Mouse (Mus musculus) hindbrain, embryonic 16.5 days (tissue): Measurements from ENCODE around the gene 4930453N24Rik. TPM values are rescaled to one million over a fixed set of nuclear protein-coding genes. Genes with fewer than 3 reads are reported as not detected.

Source experiments
- ATAC-seq: fragments of 200-750 bp; cut with Nextera tagmentation; 2 replicates; pipeline ENCODE4 v1.8.0; 2017; ENCODE audit warnings: moderate TSS enrichment, moderate library complexity
- H3K27ac ChIP-seq: fragments of 300-500 bp; sonication (generic); 2 replicates; pipeline ENCODE4 v1.5.1; 2014; ENCODE audit warnings: low read depth, mild to moderate bottlenecking, control low read depth, low read length, moderate library complexity
- H3K27me3 ChIP-seq: fragments of 300-500 bp; sonication (generic); replicated peaks from 2 replicates; pipeline ENCODE4 v1.6.1; 2014; ENCODE audit warnings: low read length; ENCODE audit not compliant: control insufficient read depth, insufficient read depth
- H3K36me3 ChIP-seq: fragments of 300-500 bp; sonication (generic); 2 replicates; pipeline ENCODE4 v1.6.1; 2014; ENCODE audit warnings: mild to moderate bottlenecking, low read length, moderate library complexity, mixed read lengths; ENCODE audit not compliant: control insufficient read depth, insufficient read depth
- H3K4me1 ChIP-seq: fragments of 300-500 bp; sonication (generic); 2 replicates; pipeline ENCODE4 v1.6.1; 2014; ENCODE audit warnings: low read depth, low read length; ENCODE audit not compliant: control insufficient read depth, insufficient read depth
- H3K4me2 ChIP-seq: fragments of 300-500 bp; sonication (generic); 2 replicates; pipeline ENCODE4 v1.6.1; 2014; ENCODE audit warnings: mild to moderate bottlenecking, low read length, control low read depth, moderate library complexity
- H3K4me3 ChIP-seq: fragments of 300-500 bp; sonication (generic); 2 replicates; pipeline ENCODE4 v1.5.1; 2014; ENCODE audit warnings: mild to moderate bottlenecking, low read length, control low read depth, moderate library complexity
- H3K9ac ChIP-seq: fragments of 300-500 bp; sonication (generic); 2 replicates; pipeline ENCODE4 v1.6.1; 2014; ENCODE audit warnings: low read depth, mild to moderate bottlenecking, control low read depth, low read length, moderate library complexity
- H3K9me3 ChIP-seq: fragments of 300-500 bp; sonication (generic); 2 replicates; pipeline ENCODE4 v1.6.1; 2014; ENCODE audit warnings: mild to moderate bottlenecking, low read length, moderate library complexity; ENCODE audit not compliant: control insufficient read depth
- WGBS: fragments of 180-500 bp; shearing (Covaris S2); extraction: QIAGEN DNeasy Blood & Tissue Kit; methylation state at CpG from one replicate; pipeline ENCODE4 v1.1.7; 2014; 5-methylcytosine and 5-hydroxymethylcytosine counted together
- polyA plus RNA-seq: library from polyadenylated mRNA; unstranded; fragments of >200 nt; fragmentation: Nextera tagmentation; extraction: Ambion mirVana; gene quantifications from 2 replicates; pipeline ENCODE4 v1.2.1, GENCODE M21; 2015

Gene 4930453N24Rik
- polyA plus RNA-seq, 1 experiment from 2014 or later = 14.8 TPM

- Histone ChIP-seq H3K4me3 (no peak overlapping the region), H3K36me3 (peaks cover 18% of the 10 kb centered on the region)
- no peak for ATAC-seq
These were observed 4.2 kb downstream of the 4930453N24Rik start for GRCm38 (mm10) chr16:64766696-64767300.

GRCm38 (mm10) chr16:64759245-64759626 is 11.7 kb downstream of the 4930453N24Rik start:
- no peak overlapping the region for H3K4me2 ChIP-seq
- peaks cover 10% of the 10 kb centered on the region for H3K36me3 ChIP-seq
- no peaks in the 10 kb centered on the region for H3K27me3 ChIP-seq
- no peak overlapping the region for H3K4me3 ChIP-seq
- no peaks in the 10 kb centered on the region for H3K4me1 ChIP-seq
- H3K9me3 ChIP-seq = peaks cover 6% of the 10 kb centered on the region
- H3K27ac ChIP-seq = no peak overlapping the region
- no peak overlapping the region for H3K9ac ChIP-seq
- WGBS = 91% methylated on average over 1 of the region's 1 CpGs
- ATAC-seq = no peak

More at GRCm38 (mm10) chr16:64766696-64767300, 4.2 kb downstream of the 4930453N24Rik start:
- H3K9me3 ChIP-seq = peaks cover 6% of the 10 kb centered on the region
- H3K9ac ChIP-seq = no peak overlapping the region
- H3K4me2 ChIP-seq = no peak overlapping the region
- no peak overlapping the region for H3K27ac ChIP-seq
- 92% methylated on average over 8 of the region's 8 CpGs for WGBS
- H3K27me3 ChIP-seq = no peaks in the 10 kb centered on the region
- peaks cover 7% of the 10 kb centered on the region for H3K4me1 ChIP-seq

GRCm38 (mm10) chr16:64758561-64759244 is 12.3 kb downstream of the 4930453N24Rik start:
- Histone ChIP-seq H3K27ac (no peak overlapping the region), H3K27me3 (no peaks in the 10 kb centered on the region), H3K4me1 (no peaks in the 10 kb centered on the region), H3K36me3 (peaks cover 8% of the 10 kb centered on the region), H3K9me3 (peaks cover 6% of the 10 kb centered on the region), H3K4me2 (no peak overlapping the region), H3K9ac (no peak overlapping the region), H3K4me3 (no peak overlapping the region)
- ATAC-seq = no peak
- WGBS = 87% methylated on average over 6 of the region's 6 CpGs

- WGBS = 89% methylated on average over 7 of the region's 7 CpGs
- H3K27me3 ChIP-seq = no peaks in the 10 kb centered on the region
- H3K9me3 ChIP-seq = no peaks in the 10 kb centered on the region
- H3K4me3 ChIP-seq = no peak overlapping the region
- no peak overlapping the region for H3K27ac ChIP-seq
- no peak for ATAC-seq
- H3K36me3 ChIP-seq = peaks cover under 1% of the 10 kb centered on the region
- H3K9ac ChIP-seq = no peak overlapping the region
- H3K4me2 ChIP-seq = no peak overlapping the region
- no peaks in the 10 kb centered on the region for H3K4me1 ChIP-seq
These were observed 13.1 kb downstream of the 4930453N24Rik start for GRCm38 (mm10) chr16:64757666-64758400.

GRCm38 (mm10) chr16:64756321-64756720 is 14.6 kb downstream of the 4930453N24Rik start:
- no peak for ATAC-seq
- no peaks in the 10 kb centered on the region for H3K4me1 ChIP-seq

GRCm38 (mm10) chr16:64754743-64755139 is 16.2 kb downstream of the 4930453N24Rik start:
- no peaks in the 10 kb centered on the region for H3K36me3 ChIP-seq
- 44% methylated on average over 3 of the region's 3 CpGs for WGBS

More at GRCm38 (mm10) chr16:64756321-64756720, 14.6 kb downstream of the 4930453N24Rik start:
- 84% methylated on average over 6 of the region's 6 CpGs for WGBS
- Histone ChIP-seq H3K4me2 (no peak overlapping the region), H3K4me3 (no peak overlapping the region), H3K9ac (no peak overlapping the region), H3K27me3 (no peaks in the 10 kb centered on the region), H3K36me3 (no peaks in the 10 kb centered on the region), H3K9me3 (no peaks in the 10 kb centered on the region), H3K27ac (no peak overlapping the region)

GRCm38 (mm10) chr16:64753990-64754742 is 16.8 kb downstream of the 4930453N24Rik start:
- no peaks in the 10 kb centered on the region for H3K4me1 ChIP-seq
- no peaks in the 10 kb centered on the region for H3K9me3 ChIP-seq
- H3K36me3 ChIP-seq = no peaks in the 10 kb centered on the region
- no peak for ATAC-seq
- no peak overlapping the region for H3K4me3 ChIP-seq
- no peak overlapping the region for H3K27ac ChIP-seq
- 59% methylated on average over 3 of the region's 3 CpGs for WGBS
- H3K4me2 ChIP-seq = no peak overlapping the region
- no peak overlapping the region for H3K9ac ChIP-seq
- no peaks in the 10 kb centered on the region for H3K27me3 ChIP-seq

More at GRCm38 (mm10) chr16:64754743-64755139, 16.2 kb downstream of the 4930453N24Rik start:
- Histone ChIP-seq H3K27ac (no peak overlapping the region), H3K9ac (no peak overlapping the region), H3K4me1 (no peaks in the 10 kb centered on the region), H3K4me3 (no peak overlapping the region), H3K27me3 (no peaks in the 10 kb centered on the region), H3K9me3 (no peaks in the 10 kb centered on the region), H3K4me2 (no peak overlapping the region)
- ATAC-seq = peak; percentile 82

GRCm38 (mm10) chr16:64748237-64748636 is 22.7 kb downstream of the 4930453N24Rik start:
- H3K27ac ChIP-seq = no peak overlapping the region
- H3K4me2 ChIP-seq = no peak overlapping the region
- H3K36me3 ChIP-seq = no peaks in the 10 kb centered on the region
- H3K9ac ChIP-seq = no peak overlapping the region
- H3K4me3 ChIP-seq = no peak overlapping the region
- ATAC-seq = 0 out of 2 replicates have a peak, but pooled peaks have one; percentile 61
- H3K4me1 ChIP-seq = no peaks in the 10 kb centered on the region
- WGBS = 9% methylated on average over 10 of the region's 10 CpGs
- no peaks in the 10 kb centered on the region; the same call in 1 of the 2 replicates for H3K9me3 ChIP-seq
- no peaks in the 10 kb centered on the region for H3K27me3 ChIP-seq
